Mouse (Mus musculus) ovary, adult 18-20 months (tissue): Measurements from ENCODE around the gene Asb6.

Experiments
- DNase-seq: peaks from one replicate; pipeline ENCODE4 v3.0.0; 2022; ENCODE audit warnings: low spot score, mixed read lengths

Gene Asb6

GRCm38 (mm10) chr2:30834373-30835022, 4.4 kb upstream of the Asb6 start, which contains the start of gene Prrx2:
Gene Prrx2 (plus strand): TSS chr2:30834972.
- DNase-seq, result no peak

GRCm38 (mm10) chr2:30833644-30834043, 3.5 kb upstream of the Asb6 start:
- no peak for DNase-seq

- DNase-seq, result no peak
Observed at GRCm38 (mm10) chr2:30829315-30829714, 818 bp downstream of the Asb6 start.

GRCm38 (mm10) chr2:30827749-30828475, 2.2 kb downstream of the Asb6 start:
- peak; percentile 82 for DNase-seq

GRCm38 (mm10) chr2:30826825-30827748, 3.0 kb downstream of the Asb6 start:
- no peak for DNase-seq

GRCm38 (mm10) chr2:30823385-30824153, 6.6 kb downstream of the Asb6 start:
- DNase-seq, result peak; percentile 40

GRCm38 (mm10) chr2:30822460-30822859, 7.7 kb downstream of the Asb6 start:
- no peak for DNase-seq

GRCm38 (mm10) chr2:30821073-30821472, 9.1 kb downstream of the Asb6 start:
- DNase-seq, result no peak

- DNase-seq, result no peak
Observed at GRCm38 (mm10) chr2:30819873-30820272, 10.3 kb downstream of the Asb6 start.

GRCm38 (mm10) chr2:30816383-30816782, 13.8 kb downstream of the Asb6 start:
- no peak for DNase-seq

GRCm38 (mm10) chr2:30810573-30810972, 19.6 kb downstream of the Asb6 start:
- DNase-seq, result no peak

- DNase-seq, result no peak
Observed at GRCm38 (mm10) chr2:30809503-30809902, 20.6 kb downstream of the Asb6 start.

- DNase-seq, result no peak
Observed at GRCm38 (mm10) chr2:30808296-30808655, 21.9 kb downstream of the Asb6 start.

- DNase-seq, result peak; percentile 100
Observed at GRCm38 (mm10) chr2:30807648-30808295, 22.4 kb downstream of the Asb6 start, which contains the start of gene Ntmt1. Gene Ntmt1 (plus strand): TSS chr2:30807826.

- DNase-seq, result no peak
Observed at GRCm38 (mm10) chr2:30807147-30807647, 22.9 kb downstream of the Asb6 start.

GRCm38 (mm10) chr2:30805983-30806382, 24.1 kb downstream of the Asb6 start:
- DNase-seq, result no peak

- no peak for DNase-seq
Observed at GRCm38 (mm10) chr2:30803604-30804003, 26.5 kb downstream of the Asb6 start, which contains the start of gene 1700001O22Rik. Gene 1700001O22Rik (minus strand): TSS chr2:30803661.

- DNase-seq, result no peak
Observed at GRCm38 (mm10) chr2:30801067-30801852, 28.9 kb downstream of the Asb6 start.

- DNase-seq, result no peak
Observed at GRCm38 (mm10) chr2:30800671-30801066, 29.5 kb downstream of the Asb6 start.

GRCm38 (mm10) chr2:30799456-30799855, 30.7 kb downstream of the Asb6 start:
- no peak for DNase-seq
